Mouse (Mus musculus) lung, adult 2 months (tissue): ENCODE results near the gene Mogat2.

Experiments used
- CTCF ChIP-seq: fragments of 200-500 bp; IDR thresholded peaks from 2 replicates; pipeline ENCODE4 v1.5.1; 2011; ENCODE audit warnings: mild to moderate bottlenecking, low read length, control low read depth; ENCODE audit not compliant: insufficient read depth
- POLR2A ChIP-seq: fragments of 200-500 bp; IDR thresholded peaks from 2 replicates; pipeline ENCODE4 v1.6.1; 2011; ENCODE audit warnings: low read depth, mild to moderate bottlenecking, control low read depth, low read length, borderline replicate concordance; ENCODE audit errors: extremely low read depth

- TF ChIP-seq CTCF (no peak), POLR2A (no peak)
These were observed 5.8 kb downstream of the Mogat2 start for GRCm38 (mm10) chr7:99232571-99232970.
